Mouse (Mus musculus): ENCODE results near the gene Tfpi.
"Not testable (repeated sequence)": the region's sequence is repeated elsewhere in the genome, so short reads cannot be mapped to it uniquely, and the experiment has no call there.

Tfpi gene

GRCm38 (mm10) chr2:84473941-84474530 lies 2.5 kb downstream of the Tfpi start:
- DNase-seq = no peak

- DNase-seq = no peak
Measured at GRCm38 (mm10) chr2:84467391-84467790, 9.2 kb downstream of the Tfpi start.

- DNase-seq = no peak
Measured at GRCm38 (mm10) chr2:84464956-84465355, 11.6 kb downstream of the Tfpi start.

GRCm38 (mm10) chr2:84462411-84462810 lies 14.2 kb downstream of the Tfpi start:
- no peak for DNase-seq

- DNase-seq = peak; percentile 17 to 40
Measured at GRCm38 (mm10) chr2:84459651-84460177, 16.9 kb downstream of the Tfpi start.

GRCm38 (mm10) chr2:84457221-84457620 lies 19.4 kb downstream of the Tfpi start:
- no peak for DNase-seq

GRCm38 (mm10) chr2:84455236-84455799 lies 21.3 kb downstream of the Tfpi start:
- peak; percentile 25 to 61 for DNase-seq

GRCm38 (mm10) chr2:84454551-84455235 lies 21.9 kb downstream of the Tfpi start:
- no peak for DNase-seq

- DNase-seq = peak in 1 of 2 experiments; percentile 23
Measured at GRCm38 (mm10) chr2:84454051-84454450, 22.5 kb downstream of the Tfpi start.

GRCm38 (mm10) chr2:84445499-84445898 lies 31.1 kb downstream of the Tfpi start:
- DNase-seq = no peak

- DNase-seq = no peak
Measured at GRCm38 (mm10) chr2:84441940-84442339, 34.6 kb downstream of the Tfpi start.

- DNase-seq = peak in 1 of 2 experiments; percentile 19
Measured at GRCm38 (mm10) chr2:84429724-84430123, 46.9 kb downstream of the Tfpi start.

GRCm38 (mm10) chr2:84428836-84429235 lies 47.7 kb downstream of the Tfpi start:
- DNase-seq = no peak

- no peak for DNase-seq
Measured at GRCm38 (mm10) chr2:84426531-84426930, 50.0 kb downstream of the Tfpi start.

GRCm38 (mm10) chr2:84425138-84425537 lies 51.4 kb downstream of the Tfpi start, which contains the start of gene Calcrl:
TSS of gene Calcrl (minus strand) at chr2:84425411.
- DNase-seq = peak; percentile 88 to 90

- peak in 1 of 2 experiments; percentile 18 for DNase-seq
Measured at GRCm38 (mm10) chr2:84416501-84416900, 60.1 kb downstream of the Tfpi start.

GRCm38 (mm10) chr2:84409796-84410592 lies 66.6 kb downstream of the Tfpi start:
- no peak for DNase-seq

- DNase-seq = no peak
Measured at GRCm38 (mm10) chr2:84404834-84405233, 71.7 kb downstream of the Tfpi start.

GRCm38 (mm10) chr2:84402713-84403112 lies 73.9 kb downstream of the Tfpi start:
- no peak for DNase-seq

- no peak for DNase-seq
Measured at GRCm38 (mm10) chr2:84396557-84396956, 80.0 kb downstream of the Tfpi start.

GRCm38 (mm10) chr2:84393236-84393635 lies 83.3 kb downstream of the Tfpi start:
- DNase-seq = no peak

GRCm38 (mm10) chr2:84389075-84389474 lies 87.5 kb downstream of the Tfpi start:
- no peak for DNase-seq

- not testable (repeated sequence) for DNase-seq
Measured at GRCm38 (mm10) chr2:84388537-84388936, 88.0 kb downstream of the Tfpi start.
